Mouse (Mus musculus) embryonic stem cell, embryonic (primary cell): Measurements from ENCODE around the gene Pax9.

Experiments
- CTCF ChIA-PET, 4 experiments: fragments of 300-600 bp in 2 of 4; fragments of 350-600 bp in 2 of 4; sonication (Branson Sonifier 250); formaldehyde crosslinking; loops; one replicate each; lab custom pipeline; 2022; ENCODE audit warnings: inconsistent platforms in 2 of 4; lab: Charles Lee
- POLR2A ChIA-PET, 4 experiments: fragments of 300-600 bp in 2 of 4; fragments of 350-600 bp in 2 of 4; sonication (Branson Sonifier 250); formaldehyde crosslinking; loops; one replicate each; lab custom pipeline; 2022; ENCODE audit warnings: antibody characterized with exemption in 4 of 4, inconsistent platforms in 1 of 4; lab: Charles Lee

The Pax9 gene

GRCm38 (mm10) chr12:56694936-56695335, 3.4 kb downstream of the Pax9 start:
- POLR2A ChIA-PET, result interaction anchor here in 1 of 4 experiments (1.7 kb wide), 1 partner anchor 14 kb away, joined by 4 read pairs; no protein-coding TSS in a partner anchor
- CTCF ChIA-PET, result interaction anchor here in 1 of 4 experiments (1.7 kb wide), 1 partner anchor 14 kb away, joined by 4 read pairs; no protein-coding TSS in a partner anchor

- ChIA-PET CTCF (interaction anchor here in 2 of 4 experiments (0.6 to 1.7 kb wide), 3 partner anchors 15 to 294 kb away, joined by 3 to 4 read pairs (median 4); no protein-coding TSS in a partner anchor), POLR2A (interaction anchor here in 3 of 4 experiments (0.6 to 1.7 kb wide), 4 partner anchors 15 to 841 kb away, joined by 3 to 5 read pairs (median 4); no protein-coding TSS in a partner anchor)
These were observed 4.0 kb downstream of the Pax9 start for GRCm38 (mm10) chr12:56695358-56696173.

DNA sequence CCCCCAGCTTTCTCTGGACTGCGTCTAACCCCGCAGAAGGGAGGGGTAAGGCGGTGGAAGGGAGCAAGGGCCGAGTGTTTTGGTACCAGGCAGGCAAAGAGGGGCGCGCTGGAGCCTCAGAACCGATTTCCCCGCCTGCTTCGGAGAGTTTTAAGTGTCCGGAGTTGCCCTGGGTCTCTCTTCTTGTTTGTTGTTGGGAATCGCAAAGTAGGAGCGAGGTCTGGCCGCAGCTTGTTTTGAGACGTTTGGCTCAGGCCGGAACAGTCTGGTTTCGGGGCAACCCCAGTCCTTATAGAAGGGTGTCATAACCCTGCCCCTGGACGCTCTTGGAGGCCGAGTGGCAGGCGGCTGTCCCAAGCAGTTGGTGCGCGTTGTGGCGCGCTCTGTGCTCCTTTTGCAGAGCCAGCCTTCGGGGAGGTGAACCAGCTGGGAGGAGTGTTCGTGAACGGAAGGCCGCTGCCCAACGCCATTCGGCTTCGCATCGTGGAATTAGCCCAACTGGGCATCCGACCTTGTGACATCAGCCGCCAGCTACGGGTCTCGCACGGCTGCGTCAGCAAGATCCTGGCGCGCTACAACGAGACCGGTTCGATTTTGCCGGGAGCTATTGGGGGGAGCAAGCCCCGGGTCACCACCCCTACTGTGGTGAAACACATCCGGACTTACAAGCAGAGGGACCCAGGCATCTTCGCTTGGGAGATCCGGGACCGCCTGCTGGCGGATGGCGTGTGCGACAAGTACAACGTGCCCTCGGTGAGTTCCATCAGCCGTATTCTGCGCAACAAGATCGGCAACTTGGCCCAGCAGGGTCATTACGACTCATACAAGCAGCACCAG, 4.8 kb downstream of the Pax9 start:
- CTCF ChIA-PET, result interaction anchor here in 2 of 4 experiments (0.6 to 1.7 kb wide), 3 partner anchors 15 to 293 kb away, joined by 3 to 4 read pairs (median 4); no protein-coding TSS in a partner anchor
- POLR2A ChIA-PET, result interaction anchor here in 3 of 4 experiments (0.6 to 1.3 kb wide), 3 partner anchors 82 to 1029 kb away, joined by 3 to 4 read pairs (median 3); no protein-coding TSS in a partner anchor

GRCm38 (mm10) chr12:56697011-56697740, 5.6 kb downstream of the Pax9 start:
- ChIA-PET CTCF (no interaction called here), POLR2A (interaction anchor here in 1 of 4 experiments (1.3 kb wide), 1 partner anchor 1030 kb away, joined by 3 read pairs; no protein-coding TSS in a partner anchor)

DNA sequence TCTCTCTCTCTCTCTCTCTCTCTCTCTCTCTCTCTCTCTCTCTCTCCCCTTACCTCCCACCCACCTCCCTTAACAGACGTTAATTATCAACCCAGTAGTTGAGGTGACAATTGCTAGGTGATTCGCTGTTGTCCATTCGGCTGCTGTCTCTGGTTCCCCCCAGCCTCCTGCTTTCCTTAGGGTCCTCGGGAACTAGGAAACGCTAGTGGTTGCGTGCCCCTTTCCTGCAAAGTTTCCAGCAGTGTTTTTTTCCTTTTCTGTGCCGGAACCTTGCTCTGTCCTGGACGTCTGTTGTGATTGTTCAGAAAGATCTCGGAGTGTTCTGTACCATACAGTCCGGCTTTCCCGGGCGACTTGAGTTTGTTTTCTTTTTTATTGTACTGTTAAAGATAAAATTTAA, 6.2 kb downstream of the Pax9 start:
- CTCF ChIA-PET, result no interaction called here
- POLR2A ChIA-PET, result no interaction called here

DNA sequence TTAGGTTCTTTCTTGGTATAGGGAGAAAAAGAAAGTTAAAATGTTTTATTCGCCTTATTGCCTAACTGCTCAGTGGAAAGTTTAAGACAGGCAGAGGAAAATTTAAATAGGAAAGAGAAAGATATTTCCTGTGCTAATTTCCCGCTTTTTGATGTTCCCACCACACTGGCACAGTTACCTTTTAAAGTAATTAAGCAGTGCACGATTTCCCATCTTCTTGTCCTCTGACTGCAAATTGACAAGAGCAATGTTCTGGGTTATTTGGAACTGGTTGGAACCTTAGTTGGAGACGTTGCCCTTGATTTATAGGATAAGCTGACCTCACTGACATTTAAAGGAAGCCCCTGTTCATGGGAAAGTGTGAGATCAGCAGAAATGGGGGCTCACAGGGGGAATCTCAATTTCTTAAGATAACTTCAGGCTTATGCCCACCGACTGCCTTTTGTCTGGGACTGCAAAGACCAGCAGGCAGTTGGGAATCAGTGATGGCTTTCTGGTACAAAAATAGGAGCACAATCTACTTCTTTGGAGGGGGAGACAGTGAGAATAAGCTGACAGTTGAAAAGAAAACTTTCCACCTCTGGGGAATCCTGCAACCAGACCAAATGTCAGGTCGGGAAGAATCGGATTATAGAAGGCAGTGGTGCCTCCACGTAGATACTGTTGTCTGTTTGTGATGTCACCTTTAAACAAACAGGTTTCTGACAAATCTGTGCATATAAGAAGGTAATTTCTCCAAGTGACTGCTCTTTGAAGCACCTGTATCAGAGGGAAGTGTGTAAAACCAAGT, 6.8 kb downstream of the Pax9 start:
- ChIA-PET CTCF (no interaction called here), POLR2A (no interaction called here)

DNA sequence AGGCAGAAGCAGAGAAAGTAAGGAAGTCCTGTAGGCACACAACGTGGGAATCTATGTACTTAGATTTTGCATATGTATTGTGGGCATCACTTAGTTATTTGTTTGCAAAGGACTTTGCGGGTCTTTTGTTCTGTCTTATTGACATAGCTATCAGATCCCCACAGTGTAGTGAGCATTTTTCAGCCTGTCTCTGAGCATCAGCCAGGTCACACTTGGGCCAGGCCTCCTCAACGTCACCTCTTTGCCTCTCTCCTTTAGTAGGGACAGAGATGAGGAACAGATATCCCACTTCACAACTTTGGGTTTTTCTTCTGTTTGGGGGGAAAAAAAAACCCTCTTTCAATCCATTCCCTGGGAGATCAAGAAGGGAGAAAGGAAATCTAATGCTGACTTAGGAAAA, 7.8 kb downstream of the Pax9 start:
- ChIA-PET POLR2A (interaction anchor here in 1 of 4 experiments (0.5 kb wide), 1 partner anchor 850 kb away, joined by 4 read pairs; no protein-coding TSS in a partner anchor), CTCF (interaction anchor here in 2 of 4 experiments (0.6 to 1.8 kb wide), 3 partner anchors 62 to 804 kb away, joined by 3 to 6 read pairs (median 3); no protein-coding TSS in a partner anchor)

DNA sequence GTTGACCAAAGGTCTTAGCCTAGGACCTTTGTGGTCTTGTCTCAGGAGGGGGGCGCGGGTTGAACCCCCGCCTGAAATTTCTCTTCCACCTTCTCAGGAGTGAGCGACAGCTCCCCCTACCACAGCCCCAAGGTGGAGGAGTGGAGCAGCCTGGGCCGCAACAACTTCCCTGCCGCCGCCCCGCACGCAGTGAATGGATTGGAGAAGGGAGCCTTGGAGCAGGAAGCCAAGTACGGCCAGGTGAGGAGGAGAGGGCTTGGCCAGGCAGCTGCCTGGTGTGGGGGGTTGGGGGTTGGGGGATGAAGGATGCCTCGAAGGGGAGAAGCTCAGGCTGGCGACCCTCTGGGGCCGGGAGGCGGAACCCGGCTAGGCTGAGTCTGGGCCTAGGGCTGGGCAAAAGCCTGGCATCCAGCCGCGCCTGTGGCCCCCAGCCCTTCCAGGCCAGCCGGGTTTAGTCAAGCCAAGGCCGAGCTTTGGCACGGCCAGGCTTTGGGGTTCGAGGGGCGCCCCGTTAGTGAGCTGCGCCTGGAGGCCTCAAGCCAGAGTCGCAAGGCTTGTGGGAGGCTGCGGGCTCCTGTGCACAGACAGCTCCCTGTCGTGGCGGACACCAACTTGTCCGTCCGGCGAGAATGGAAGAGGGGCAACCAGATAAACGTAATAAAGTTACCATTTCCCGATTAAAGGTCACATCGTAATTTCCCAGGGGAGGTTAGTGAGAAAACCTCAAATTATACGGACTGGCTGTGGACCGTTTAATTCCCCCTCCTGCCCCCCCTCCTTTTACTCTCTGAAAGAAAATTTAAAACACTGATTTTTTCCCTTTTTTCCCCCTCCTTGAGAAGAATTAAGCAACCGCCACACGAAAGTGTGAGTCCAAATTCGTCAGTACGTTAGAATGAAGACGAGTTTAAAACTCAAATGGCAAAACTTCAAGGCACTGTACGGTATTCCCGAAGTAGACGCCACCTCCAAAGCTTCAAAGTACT, 8.6 kb downstream of the Pax9 start:
- ChIA-PET POLR2A (interaction anchor here in 2 of 4 experiments (0.5 to 0.9 kb wide), 5 partner anchors 9 to 851 kb away, joined by 3 to 5 read pairs (median 4); partner anchors contain the start of gene Pax9 (in 1 of the 2)), CTCF (interaction anchor here (0.5 to 1.8 kb wide), 7 partner anchors 19 to 805 kb away, joined by 3 to 6 read pairs (median 3); no protein-coding TSS in a partner anchor)

- ChIA-PET POLR2A (interaction anchor here in 1 of 4 experiments (0.6 kb wide), 2 partner anchors 64 to 838 kb away, joined by 5 read pairs; no protein-coding TSS in a partner anchor), CTCF (interaction anchor here in 2 of 4 experiments (0.6 to 1.8 kb wide), 2 partner anchors 159 to 165 kb away, joined by 3 to 6 read pairs; no protein-coding TSS in a partner anchor)
These were observed 9.4 kb downstream of the Pax9 start for GRCm38 (mm10) chr12:56701004-56701403.

GRCm38 (mm10) chr12:56717971-56718706, 26.6 kb downstream of the Pax9 start:
- POLR2A ChIA-PET, result no interaction called here
- CTCF ChIA-PET, result no interaction called here

DNA sequence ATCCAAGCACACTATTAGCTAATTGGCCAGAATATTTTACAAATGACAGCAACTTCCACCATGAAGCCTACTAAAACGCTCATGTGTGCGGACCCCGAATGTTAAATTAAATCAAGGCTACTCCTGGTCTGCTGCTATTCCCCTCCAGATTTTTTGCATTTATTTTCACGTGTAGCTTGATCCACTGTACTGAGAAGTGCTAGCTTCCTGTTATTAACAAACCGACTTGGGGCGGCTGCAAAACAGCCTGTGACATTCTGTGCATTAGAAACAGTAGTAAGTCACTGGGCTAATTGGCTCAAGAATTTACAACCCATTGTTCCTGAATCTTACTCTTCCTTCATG, 27.1 kb downstream of the Pax9 start:
- ChIA-PET POLR2A (no interaction called here), CTCF (no interaction called here)

DNA sequence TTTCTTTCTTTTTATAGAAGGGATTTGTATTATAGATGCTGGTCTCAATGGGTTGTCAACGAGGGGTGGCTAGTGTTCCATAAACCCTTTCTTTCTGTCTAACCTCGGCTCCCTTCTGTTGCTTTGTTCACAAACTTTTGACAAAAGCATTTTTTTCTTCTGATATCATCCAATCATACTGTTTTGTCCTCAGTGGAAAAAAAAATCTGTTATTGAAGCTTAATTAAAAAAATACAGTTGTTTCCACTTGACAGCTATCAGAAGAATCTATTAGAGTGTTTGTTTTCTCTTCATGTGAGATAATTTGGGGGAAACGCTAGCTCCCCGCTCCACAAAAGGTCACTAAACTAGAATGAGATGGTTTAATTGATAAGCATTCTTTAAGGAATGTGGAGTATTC, 36.1 kb downstream of the Pax9 start:
- ChIA-PET POLR2A (no interaction called here), CTCF (interaction anchor here in 1 of 4 experiments (0.6 kb wide), 1 partner anchor 26 kb away, joined by 3 read pairs; no protein-coding TSS in a partner anchor)

GRCm38 (mm10) chr12:56737104-56737503, 45.5 kb downstream of the Pax9 start:
- ChIA-PET POLR2A (no interaction called here), CTCF (no interaction called here)
